Comparison of ENCODE assay signal across 15 mouse cellular contexts in the genomic region with DNA sequence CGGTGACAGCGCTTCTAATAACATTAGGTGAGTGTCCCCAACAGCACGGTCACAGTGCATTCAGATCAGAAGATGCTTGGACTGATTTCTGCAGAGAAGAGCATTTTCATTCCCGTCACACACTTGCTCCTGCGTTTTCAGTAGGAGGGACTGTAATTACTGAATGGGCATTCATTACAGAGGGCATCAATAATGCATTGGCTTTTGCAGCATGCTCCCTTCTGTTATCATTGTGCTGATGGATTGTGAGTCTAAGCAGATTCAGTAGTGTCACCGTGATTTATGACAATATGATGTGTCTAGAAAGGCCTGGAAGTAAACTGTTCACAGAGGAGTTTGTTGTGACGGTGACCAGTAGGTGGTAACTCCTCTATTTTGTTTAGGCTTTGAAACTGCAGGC.
A peak's percentile ranks its signal among the peaks of the same experiment; 100 is the strongest.
DNase-seq lines count a peak whose midpoint lies in the region; ATAC-seq and TF ChIP-seq lines count a peak whose summit lies in the region.
"Had no signal": no experiment of that assay in that cellular context is flagged by ENCODE, and none has a peak within 500 bp of the region (broad histone marks: within the 10 kb centered on the region; RNA-seq: fewer than 3 reads in every experiment).

No protein-coding gene starts in this region.

- peak; percentile 59 for ATAC-seq in forebrain, embryonic 16.5 days
- peak; percentile 80 for ATAC-seq in neural tube, embryonic 15.5 days (ENCODE audit: low FRiP score)
- ATAC-seq: intestine, embryonic 15.5 days; liver, postnatal 0 days had no signal

- no peak for TF ChIP-seq POLR2A in kidney, adult 2 months (IDR thresholded peaks at IDR 0.05; ENCODE audit: low read depth, low read length)

- intact Hi-C loops in heart, postnatal 25 days (cut with DNase I) = no loop called here

- no peaks in the 10 kb centered on the region for H3K36me3 ChIP-seq in forebrain, embryonic 16.5 days (ENCODE audit: control insufficient read depth, insufficient read depth)
- no peaks in the 10 kb centered on the region for H3K36me3 ChIP-seq in neural tube, embryonic 15.5 days
- H3K36me3 ChIP-seq in kidney, adult 2 months (ENCODE audit: control insufficient read depth, insufficient read depth, low read length) = no peaks in the 10 kb centered on the region
- H3K36me3 ChIP-seq: intestine, embryonic 15.5 days; limb, embryonic 13.5 days had no signal

- no peaks in the 10 kb centered on the region for H3K9me3 ChIP-seq in forebrain, embryonic 16.5 days (ENCODE audit: control insufficient read depth, low read length)
- no peaks in the 10 kb centered on the region for H3K9me3 ChIP-seq in neural tube, embryonic 15.5 days (replicated peaks)
- H3K9me3 ChIP-seq: intestine, embryonic 15.5 days had no signal

- TF ChIP-seq CTCF in kidney, adult 2 months (conservative IDR thresholded peaks at IDR 0.05; ENCODE audit: insufficient read depth, insufficient read length, low read depth, low read length) = no peak

- 39% methylated on average over 7 of the region's 7 CpGs for WGBS in forebrain, embryonic 16.5 days
- 24% methylated on average over 7 of the region's 7 CpGs for WGBS in neural tube, embryonic 15.5 days
- 85% methylated on average over 7 of the region's 7 CpGs for WGBS in kidney, adult 2 months

- H3K27ac ChIP-seq in forebrain, embryonic 16.5 days (ENCODE audit: low read length) = no peak overlapping the region
- no peak overlapping the region for H3K27ac ChIP-seq in neural tube, embryonic 15.5 days (replicated peaks)
- no peak overlapping the region for H3K27ac ChIP-seq in kidney, adult 2 months (ENCODE audit: insufficient read depth, low read depth, low read length)
- H3K27ac ChIP-seq: heart, adult 2 months; intestine, embryonic 15.5 days; limb, embryonic 13.5 days had no signal

- no peak overlapping the region for H3K4me2 ChIP-seq in forebrain, embryonic 16.5 days (ENCODE audit: low read length)
- H3K4me2 ChIP-seq in neural tube, embryonic 15.5 days = no peak overlapping the region
- H3K4me2 ChIP-seq: intestine, embryonic 15.5 days; limb, embryonic 13.5 days had no signal

- no peak overlapping the region for H3K4me3 ChIP-seq in forebrain, embryonic 16.5 days (replicated peaks; ENCODE audit: low read length)
- no peak overlapping the region for H3K4me3 ChIP-seq in neural tube, embryonic 15.5 days (replicated peaks)
- H3K4me3 ChIP-seq in kidney, adult 2 months (ENCODE audit: insufficient read depth, low read depth, low read length) = no peak overlapping the region
- H3K4me3 ChIP-seq: heart, adult 2 months; intestine, embryonic 15.5 days; limb, embryonic 13.5 days had no signal

- peak; percentile 39 for DNase-seq in heart, adult 11 months
- DNase-seq in heart, postnatal 25 days (ENCODE audit: low spot score) = no peak
- peak; percentile 50 for DNase-seq in mesoderm, embryonic 11.5 days (ENCODE audit: low read depth, low spot score)
- no peak for DNase-seq in kidney, adult 2 months
- no peak for DNase-seq in c-Kit-positive CD71-positive TER-119-positive erythroid progenitor cells, embryonic 14.5 days (ENCODE audit: low spot score)
- DNase-seq: adrenal gland, postnatal 10 days; heart, adult 2 months; kidney, postnatal 25 days; layer of hippocampus, postnatal 36 days; liver, postnatal 0 days; spleen, adult 18-20 months had no signal

- H3K4me1 ChIP-seq in forebrain, embryonic 16.5 days (replicated peaks; ENCODE audit: control insufficient read depth, insufficient read depth, low read length) = peaks cover 10% of the 10 kb centered on the region
- peaks cover 9% of the 10 kb centered on the region for H3K4me1 ChIP-seq in neural tube, embryonic 15.5 days
- H3K4me1 ChIP-seq in kidney, adult 2 months (ENCODE audit: control insufficient read depth, insufficient read depth, low read length) = no peaks in the 10 kb centered on the region
- H3K4me1 ChIP-seq: intestine, embryonic 15.5 days; limb, embryonic 13.5 days had no signal

- no peak overlapping the region for H3K9ac ChIP-seq in forebrain, embryonic 16.5 days (replicated peaks; ENCODE audit: low read depth, low read length)
- no peak overlapping the region for H3K9ac ChIP-seq in neural tube, embryonic 15.5 days (replicated peaks)
- H3K9ac ChIP-seq: intestine, embryonic 15.5 days; limb, embryonic 13.5 days; liver, postnatal 0 days had no signal

- no peaks in the 10 kb centered on the region for H3K27me3 ChIP-seq in forebrain, embryonic 16.5 days (replicated peaks; ENCODE audit: control insufficient read depth, insufficient read depth, low read length)
- H3K27me3 ChIP-seq in neural tube, embryonic 15.5 days (replicated peaks) = no peaks in the 10 kb centered on the region
- H3K27me3 ChIP-seq in kidney, adult 2 months (replicated peaks; ENCODE audit: control insufficient read depth, insufficient read depth, low read length) = no peaks in the 10 kb centered on the region
- H3K27me3 ChIP-seq: intestine, embryonic 15.5 days; limb, embryonic 13.5 days had no signal

Comparison
In these comparisons a context has a peak if more than half of its experiments do, and no peak if none do; other contexts are left out.
1. DNase-seq: peak in heart, adult 11 months (single experiment) and mesoderm, embryonic 11.5 days (single experiment); none in heart, postnatal 25 days (single experiment), kidney, adult 2 months (single experiment) and c-Kit-positive CD71-positive TER-119-positive erythroid progenitor cells, embryonic 14.5 days (single experiment).